Mouse (Mus musculus): Measurements from ENCODE around the gene Dcpp3.
A peak's percentile ranks its signal among the peaks of the same experiment; 100 is the strongest.
"Not testable (repeated sequence)": the region's sequence is repeated elsewhere in the genome, so short reads cannot be mapped to it uniquely, and the experiment has no call there.

Dcpp3 gene

GRCm38 (mm10) chr17:23917158-23917557 is at the start of gene Dcpp3:
Gene Dcpp3, plus strand, starts transcription at chr17:23917458.
- not testable (repeated sequence) for DNase-seq

- no peak for DNase-seq
Observed at GRCm38 (mm10) chr17:23867756-23868155, 49.5 kb upstream of the Dcpp3 start, which contains the start of gene Prss21. Gene Prss21, plus strand, starts transcription at chr17:23868056.

- DNase-seq = no peak
Observed at GRCm38 (mm10) chr17:23868513-23868912, 48.7 kb upstream of the Dcpp3 start.

- DNase-seq = peak; percentile 65
Observed at GRCm38 (mm10) chr17:23873884-23874856, 43.1 kb upstream of the Dcpp3 start.

- no peak for DNase-seq
Observed at GRCm38 (mm10) chr17:23876741-23877140, 40.5 kb upstream of the Dcpp3 start.

GRCm38 (mm10) chr17:23877166-23877565 is 40.1 kb upstream of the Dcpp3 start:
- no peak for DNase-seq

GRCm38 (mm10) chr17:23880576-23880975 is 36.7 kb upstream of the Dcpp3 start, which contains the start of the genes Dcpp1 and Dcpp2:
Gene Dcpp1, plus strand, starts transcription at chr17:23880876.
Gene Dcpp2, plus strand, starts transcription at chr17:23880880.
- not testable (repeated sequence) for DNase-seq

- peak; percentile 94 for DNase-seq
Observed at GRCm38 (mm10) chr17:23924531-23925007, 7.3 kb downstream of the Dcpp3 start.

- peak; percentile 44 for DNase-seq
Observed at GRCm38 (mm10) chr17:23925090-23925493, 7.8 kb downstream of the Dcpp3 start.

- DNase-seq = no peak
Observed at GRCm38 (mm10) chr17:23931157-23931556, 13.9 kb downstream of the Dcpp3 start.

- no peak for DNase-seq
Observed at GRCm38 (mm10) chr17:23941372-23941771, 24.1 kb downstream of the Dcpp3 start, which contains the start of gene Sbp. Gene Sbp, plus strand, starts transcription at chr17:23941672.

GRCm38 (mm10) chr17:23947486-23947885 is 30.2 kb downstream of the Dcpp3 start:
- DNase-seq = not testable (repeated sequence)

GRCm38 (mm10) chr17:23949068-23949467 is 31.8 kb downstream of the Dcpp3 start:
- no peak for DNase-seq

GRCm38 (mm10) chr17:23950828-23951227 is 33.6 kb downstream of the Dcpp3 start:
- DNase-seq = not testable (repeated sequence)

- no peak for DNase-seq
Observed at GRCm38 (mm10) chr17:23955174-23955573, 37.9 kb downstream of the Dcpp3 start, which contains the start of gene Sbpl. Gene Sbpl, minus strand, starts transcription at chr17:23955274.

- DNase-seq = peak; percentile 88
Observed at GRCm38 (mm10) chr17:23960084-23960738, 43.0 kb downstream of the Dcpp3 start.

GRCm38 (mm10) chr17:23961573-23962122 is 44.4 kb downstream of the Dcpp3 start:
- DNase-seq = no peak

GRCm38 (mm10) chr17:23965805-23966425 is 48.7 kb downstream of the Dcpp3 start:
- no peak for DNase-seq

GRCm38 (mm10) chr17:23966658-23967401 is 49.6 kb downstream of the Dcpp3 start:
- DNase-seq = peak; percentile 73

- DNase-seq = peak; percentile 61
Observed at GRCm38 (mm10) chr17:23968780-23969179, 51.5 kb downstream of the Dcpp3 start.
